Mouse (Mus musculus): ENCODE measurements around the gene Btbd35f17. TPM values are rescaled to one million over a fixed set of nuclear protein-coding genes. Genes with fewer than 3 reads are reported as not detected.
"Not testable (repeated sequence)": the region's sequence is repeated elsewhere in the genome, so short reads cannot be mapped to it uniquely, and the experiment has no call there.

Gene Btbd35f17
- total RNA-seq (2021): not detected
- long read RNA-seq, experiment 1: 0 reads
- long read RNA-seq, experiment 2: 0 reads

GRCm38 (mm10) chrX:4370336-4370735 lies at the start of gene Btbd35f17:
Btbd35f17 (plus strand) TSS chrX:4370636.
- not testable (repeated sequence) for DNase-seq (ENCODE audit: low spot score in 2 of 2)

Other genes with a start within 250 kb of the Btbd35f17 start
- gene Btbd35f28, start 174.1 kb upstream of the Btbd35f17 start, total RNA-seq (2021): not detected
- gene Btbd35f20, start 79.4 kb upstream of the Btbd35f17 start, total RNA-seq (2021): not detected